Mouse (Mus musculus) embryonic facial prominence, embryonic 11.5 days (tissue): ENCODE data around the gene Gnb3. TPM values are rescaled to one million over a fixed set of nuclear protein-coding genes. Genes with fewer than 3 reads are reported as not detected.

Source experiments
- ATAC-seq: fragments of 200-750 bp; cut with Nextera tagmentation; replicated peaks from 2 replicates; pipeline ENCODE4 v1.8.0; 2017; ENCODE audit warnings: low read depth; ENCODE audit not compliant: insufficient number of reproducible peaks, low FRiP score, low TSS enrichment
- DNase-seq: peaks from one replicate; pipeline ENCODE4 v3.0.0-alpha.2; 2015; ENCODE audit warnings: low spot score
- H3K27ac ChIP-seq: fragments of 300-500 bp; sonication (generic); replicated peaks from 2 replicates; pipeline ENCODE4 v1.5.1; 2014; ENCODE audit warnings: mild to moderate bottlenecking, low read depth, low read length, control low read depth
- H3K27me3 ChIP-seq: fragments of 300-500 bp; sonication (generic); 2 replicates; pipeline ENCODE4 v1.6.1; 2014; ENCODE audit warnings: mild to moderate bottlenecking, low read length, moderate library complexity, mixed read lengths; ENCODE audit not compliant: control insufficient read depth, insufficient read depth
- H3K36me3 ChIP-seq: fragments of 300-500 bp; sonication (generic); replicated peaks from 2 replicates; pipeline ENCODE4 v1.6.1; 2014; ENCODE audit warnings: low read depth, mild to moderate bottlenecking, low read length, moderate library complexity, mixed read lengths; ENCODE audit not compliant: control insufficient read depth, insufficient read depth
- H3K4me1 ChIP-seq: fragments of 300-500 bp; sonication (generic); 2 replicates; pipeline ENCODE4 v1.6.1; 2014; ENCODE audit warnings: low read length, mixed read lengths; ENCODE audit not compliant: control insufficient read depth, insufficient read depth
- H3K4me2 ChIP-seq: fragments of 300-500 bp; sonication (generic); 2 replicates; pipeline ENCODE4 v1.6.1; 2014; ENCODE audit warnings: low read depth, mild to moderate bottlenecking, control low read depth, low read length, moderate library complexity
- H3K4me3 ChIP-seq: fragments of 300-500 bp; sonication (generic); 2 replicates; pipeline ENCODE4 v1.5.1; 2014; ENCODE audit warnings: low read depth, low read length, control low read depth
- H3K9ac ChIP-seq: fragments of 300-500 bp; sonication (generic); replicated peaks from 2 replicates; pipeline ENCODE4 v1.6.1; 2014; ENCODE audit warnings: mild to moderate bottlenecking, control low read depth, low read length
- H3K9me3 ChIP-seq: fragments of 300-500 bp; sonication (generic); replicated peaks from 2 replicates; pipeline ENCODE4 v1.6.1; 2016; ENCODE audit warnings: mild to moderate bottlenecking, low read length, inconsistent platforms, mixed read lengths; ENCODE audit not compliant: control insufficient read depth
- WGBS: fragments of 180-500 bp; shearing (Covaris S2); extraction: QIAGEN DNeasy Blood & Tissue Kit; methylation state at CpG from one replicate; pipeline ENCODE4 v1.1.7; 2014; 5-methylcytosine and 5-hydroxymethylcytosine counted together
- polyA plus RNA-seq: library from polyadenylated mRNA; unstranded; fragments of >200 nt; fragmentation: Nextera tagmentation; extraction: Ambion mirVana; gene quantifications from 2 replicates; pipeline ENCODE4 v1.2.1, GENCODE M21; 2014

Gene Gnb3
- polyA plus RNA-seq, 1 experiment from 2014 or later = 0.27 TPM

- peaks cover 15% of the 10 kb centered on the region for H3K36me3 ChIP-seq
- H3K9ac ChIP-seq = no peak overlapping the region
- 92% methylated on average over 8 of the region's 8 CpGs for WGBS
- no peaks in the 10 kb centered on the region for H3K4me1 ChIP-seq
- H3K4me2 ChIP-seq = no peak overlapping the region
- DNase-seq = no peak
- H3K27me3 ChIP-seq = no peaks in the 10 kb centered on the region
- no peaks in the 10 kb centered on the region for H3K9me3 ChIP-seq
- ATAC-seq = no peak
- no peak overlapping the region for H3K4me3 ChIP-seq
- no peak overlapping the region for H3K27ac ChIP-seq
These were observed 22.1 kb downstream of the Gnb3 start for GRCm38 (mm10) chr6:124817971-124818370.

GRCm38 (mm10) chr6:124817563-124817962 lies 22.5 kb downstream of the Gnb3 start:
- Histone ChIP-seq H3K27me3 (no peaks in the 10 kb centered on the region), H3K4me1 (no peaks in the 10 kb centered on the region), H3K27ac (no peak overlapping the region), H3K9me3 (no peaks in the 10 kb centered on the region), H3K4me3 (no peak overlapping the region), H3K4me2 (no peak overlapping the region), H3K9ac (no peak overlapping the region), H3K36me3 (peaks cover 15% of the 10 kb centered on the region)
- DNase-seq (no peak), ATAC-seq (no peak)
- 95% methylated on average over 8 of the region's 8 CpGs for WGBS

- DNase-seq (no peak), ATAC-seq (no peak)
- H3K27me3 ChIP-seq = no peaks in the 10 kb centered on the region
- no peaks in the 10 kb centered on the region for H3K9me3 ChIP-seq
- 94% methylated on average over 11 of the region's 11 CpGs for WGBS
- no peak overlapping the region for H3K4me3 ChIP-seq
- H3K36me3 ChIP-seq = peaks cover 15% of the 10 kb centered on the region
- H3K4me2 ChIP-seq = no peak overlapping the region
- H3K4me1 ChIP-seq = no peaks in the 10 kb centered on the region
- no peak overlapping the region for H3K27ac ChIP-seq
- H3K9ac ChIP-seq = no peak overlapping the region
These were observed 22.9 kb downstream of the Gnb3 start for GRCm38 (mm10) chr6:124817125-124817524.

- Histone ChIP-seq H3K9me3 (no peaks in the 10 kb centered on the region), H3K36me3 (peaks cover 16% of the 10 kb centered on the region), H3K4me3 (no peak overlapping the region), H3K4me2 (no peak overlapping the region), H3K27me3 (no peaks in the 10 kb centered on the region), H3K9ac (no peak overlapping the region), H3K27ac (no peak overlapping the region), H3K4me1 (no peaks in the 10 kb centered on the region)
- ATAC-seq (no peak), DNase-seq (no peak)
- WGBS = 89% methylated on average over 4 of the region's 4 CpGs
These were observed 23.5 kb downstream of the Gnb3 start for GRCm38 (mm10) chr6:124816611-124817010.

GRCm38 (mm10) chr6:124814858-124815774 lies 25.0 kb downstream of the Gnb3 start:
- Histone ChIP-seq H3K27ac (no peak overlapping the region), H3K9ac (no peak overlapping the region), H3K27me3 (no peaks in the 10 kb centered on the region), H3K9me3 (no peaks in the 10 kb centered on the region), H3K4me2 (no peak overlapping the region), H3K4me3 (no peak overlapping the region), H3K36me3 (peaks cover 18% of the 10 kb centered on the region), H3K4me1 (no peaks in the 10 kb centered on the region)
- no peak for ATAC-seq
- 73% methylated on average over 9 of the region's 9 CpGs for WGBS
- no peak for DNase-seq

- no peaks in the 10 kb centered on the region for H3K4me1 ChIP-seq
- peak overlapping the region; percentile 59 for H3K4me2 ChIP-seq
- H3K9ac ChIP-seq = no peak overlapping the region
- peak; percentile 41 for ATAC-seq
- H3K27ac ChIP-seq = no peak overlapping the region
- WGBS = 36% methylated on average over 7 of the region's 8 CpGs
- no peaks in the 10 kb centered on the region for H3K27me3 ChIP-seq
- peaks cover 15% of the 10 kb centered on the region for H3K36me3 ChIP-seq
- no peak for DNase-seq
- peak overlapping the region; percentile 53; the same call in 1 of the 2 replicates for H3K4me3 ChIP-seq
- no peaks in the 10 kb centered on the region for H3K9me3 ChIP-seq
These were observed 25.6 kb downstream of the Gnb3 start for GRCm38 (mm10) chr6:124814448-124814847.

- DNase-seq (peak; percentile 95), ATAC-seq (peak; percentile 81)
- H3K9ac ChIP-seq = peak within 1 kb of the TSS; percentile 61
- H3K4me1 ChIP-seq = no peaks in the 10 kb centered on the region
- peak within 1 kb of the TSS; percentile 59 for H3K4me2 ChIP-seq
- WGBS = 1% methylated on average over 22 of the region's 22 CpGs
- H3K9me3 ChIP-seq = no peaks in the 10 kb centered on the region
- peak within 1 kb of the TSS; percentile 63 for H3K27ac ChIP-seq
- H3K36me3 ChIP-seq = peaks cover 15% of the 10 kb centered on the region
- H3K4me3 ChIP-seq = peak within 1 kb of the TSS; percentile 53
- H3K27me3 ChIP-seq = no peaks in the 10 kb centered on the region
These were observed 26.1 kb downstream of the Gnb3 start, which contains the start of gene Tpi1 for GRCm38 (mm10) chr6:124813933-124814332. Tpi1 (minus strand) TSS chr6:124814296.

- peak overlapping the region; percentile 61 for H3K9ac ChIP-seq
- ATAC-seq (peak; percentile 51), DNase-seq (peak; percentile 87)
- no peaks in the 10 kb centered on the region for H3K4me1 ChIP-seq
- H3K4me2 ChIP-seq = peak overlapping the region; percentile 59
- peak overlapping the region; percentile 63 for H3K27ac ChIP-seq
- WGBS = 0% methylated on average over 18 of the region's 18 CpGs
- no peaks in the 10 kb centered on the region for H3K27me3 ChIP-seq
- H3K9me3 ChIP-seq = no peaks in the 10 kb centered on the region
- peak overlapping the region; percentile 53 for H3K4me3 ChIP-seq
- peaks cover 11% of the 10 kb centered on the region for H3K36me3 ChIP-seq
These were observed 26.6 kb downstream of the Gnb3 start for GRCm38 (mm10) chr6:124813496-124813895.
